Mouse (Mus musculus) spleen, postnatal 10 days (tissue): ENCODE results near the gene Neurl4.
A peak's percentile ranks its signal among the peaks of the same experiment; 100 is the strongest.
"Not testable (repeated sequence)": the region's sequence is repeated elsewhere in the genome, so short reads cannot be mapped to it uniquely, and the experiment has no call there.

ENCODE experiments used
- DNase-seq, 2 experiments: peaks; one replicate each; pipeline ENCODE4 v3.0.0; 2021 to 2022; ENCODE audit warnings: low spot score in 2 of 2

Gene Neurl4

DNA sequence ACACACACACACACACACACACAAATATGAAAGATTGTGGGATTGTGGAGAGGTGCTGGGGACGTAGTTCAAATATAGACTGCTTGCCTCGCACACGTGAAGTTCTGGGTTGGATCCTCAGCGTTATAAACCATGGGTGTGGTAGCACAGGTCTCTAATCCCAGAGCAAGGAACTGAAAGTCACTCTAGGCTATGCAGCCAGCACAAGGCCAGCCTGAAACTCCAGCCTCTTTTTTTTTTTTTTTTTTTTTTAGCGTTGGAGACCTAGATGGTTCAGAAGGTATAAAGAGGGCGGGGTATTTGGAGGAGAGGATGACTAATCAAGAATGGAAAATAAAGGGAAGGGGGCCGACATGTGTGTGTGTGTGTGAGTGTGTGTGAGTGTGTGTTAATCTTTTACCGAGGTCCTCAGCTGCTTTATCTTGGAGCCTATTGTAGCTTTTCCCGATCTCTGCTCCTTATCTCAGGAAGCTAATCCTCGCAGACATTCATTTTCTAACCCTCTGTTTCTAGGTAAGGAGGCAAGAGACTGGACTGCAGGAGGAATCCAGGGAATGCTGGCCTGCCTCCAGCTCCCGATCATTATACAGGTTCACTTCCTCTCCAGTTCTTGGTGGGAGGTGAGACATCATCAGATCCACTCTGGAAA is 52.5 kb downstream of the Neurl4 start:
- DNase-seq: no peak

DNA sequence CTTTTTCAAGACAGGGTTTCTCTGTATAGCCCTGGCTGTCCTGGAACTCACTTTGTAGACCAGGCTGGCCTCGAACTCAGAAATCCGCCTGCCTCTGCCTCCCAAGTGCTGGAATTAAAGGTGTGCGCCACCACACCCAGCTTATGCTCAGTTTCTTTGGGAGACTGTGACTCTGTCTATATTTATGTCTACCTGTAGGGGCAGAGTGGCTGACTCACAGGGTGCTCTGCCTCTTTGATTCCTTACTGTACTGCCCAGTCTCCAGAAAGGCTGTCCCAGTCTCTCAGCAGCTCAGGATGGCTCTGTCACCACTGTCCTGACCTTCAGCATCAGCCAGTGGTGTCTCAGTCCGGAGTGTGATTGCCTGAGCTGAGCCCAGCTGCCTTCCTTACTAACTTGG is 54.7 kb downstream of the Neurl4 start:
- not testable (repeated sequence) for DNase-seq

DNA sequence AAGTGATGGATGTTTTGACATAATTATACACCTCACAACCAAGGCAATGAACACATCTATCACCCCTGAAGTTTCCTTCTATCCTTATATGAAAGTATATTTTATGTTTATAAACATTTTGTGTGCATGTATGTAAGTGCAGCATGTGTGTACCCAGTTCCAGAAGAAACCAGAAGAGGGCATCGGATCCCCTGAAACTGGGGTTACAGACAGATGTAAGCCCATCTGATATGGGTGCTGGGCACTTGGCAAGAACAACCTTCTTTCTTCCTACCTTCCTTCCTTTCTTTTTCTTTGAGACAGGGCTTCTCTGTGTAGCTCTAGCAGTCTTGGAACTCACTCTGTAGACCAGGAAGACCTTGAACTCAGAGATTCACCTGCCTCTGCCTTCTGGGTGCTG is 55.3 kb downstream of the Neurl4 start:
- DNase-seq: peak in 1 of 2 experiments; percentile 24

- DNase-seq: peak in 1 of 2 experiments; percentile 66
Observed at GRCm38 (mm10) chr11:69960616-69961015, 59.7 kb downstream of the Neurl4 start.

DNA sequence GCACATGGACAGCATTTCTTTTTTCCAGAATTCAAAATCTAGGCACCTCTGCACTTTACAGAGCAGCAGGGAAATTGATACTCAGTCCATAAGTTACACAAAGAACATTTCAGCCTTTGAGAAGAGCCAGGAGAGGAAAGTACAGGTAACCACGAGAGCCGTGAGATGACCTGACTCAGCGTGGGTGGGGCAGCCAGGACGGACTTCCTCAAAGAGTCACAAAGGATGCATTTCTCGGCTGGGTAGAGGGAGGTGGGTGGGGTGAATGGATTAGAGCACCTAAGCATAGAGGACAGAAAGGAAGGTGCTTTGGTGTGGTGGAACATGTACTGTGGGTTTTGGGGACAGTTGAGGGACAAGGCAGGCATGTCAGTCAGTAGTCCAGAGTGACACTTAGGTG is 61.0 kb downstream of the Neurl4 start:
- no peak for DNase-seq
